Mouse (Mus musculus): Measurements from ENCODE around the gene Polr2j.
"Not testable (repeated sequence)": the region's sequence is repeated elsewhere in the genome, so short reads cannot be mapped to it uniquely, and the experiment has no call there.

The Polr2j gene

DNA sequence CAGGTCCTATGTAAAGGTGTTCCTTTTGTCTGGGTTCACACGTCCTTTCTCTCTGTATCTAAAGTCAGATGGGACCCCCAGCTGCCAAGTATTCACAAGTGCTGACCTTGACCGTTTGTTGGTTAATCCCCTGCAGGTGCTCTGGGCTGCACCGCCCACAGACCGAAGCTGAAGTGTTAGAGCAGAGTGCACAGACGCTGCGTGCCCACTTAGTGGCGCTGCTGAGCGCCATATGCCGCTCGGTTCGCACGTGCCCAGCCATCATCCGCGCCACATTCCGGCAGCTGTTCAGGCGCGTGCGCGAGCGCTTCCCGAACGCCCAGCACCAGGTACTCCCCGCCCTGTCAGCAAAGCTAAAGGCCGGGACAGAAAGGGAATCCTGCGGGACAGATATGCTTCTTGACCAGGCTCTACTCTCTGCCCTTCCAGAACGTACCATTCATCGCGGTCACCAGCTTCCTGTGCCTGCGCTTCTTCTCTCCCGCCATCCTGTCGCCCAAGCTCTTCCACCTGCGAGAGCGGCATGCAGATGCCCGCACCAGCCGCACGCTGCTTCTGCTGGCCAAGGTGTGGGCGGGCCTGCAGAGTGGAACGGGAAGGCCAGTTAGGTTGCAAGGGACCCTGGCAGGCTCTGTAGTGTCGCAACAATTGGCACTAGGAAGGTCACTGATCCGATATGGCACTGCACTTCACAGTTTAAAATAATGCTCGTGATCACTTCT, 14.2 kb upstream of the Polr2j start:
- intact Hi-C loops (cut with DNase I), result loop anchor here (2.0 kb wide), 1 partner anchor 35 kb away; the partner anchor contains the start of genes Alkbh4 and Lrwd1

DNA sequence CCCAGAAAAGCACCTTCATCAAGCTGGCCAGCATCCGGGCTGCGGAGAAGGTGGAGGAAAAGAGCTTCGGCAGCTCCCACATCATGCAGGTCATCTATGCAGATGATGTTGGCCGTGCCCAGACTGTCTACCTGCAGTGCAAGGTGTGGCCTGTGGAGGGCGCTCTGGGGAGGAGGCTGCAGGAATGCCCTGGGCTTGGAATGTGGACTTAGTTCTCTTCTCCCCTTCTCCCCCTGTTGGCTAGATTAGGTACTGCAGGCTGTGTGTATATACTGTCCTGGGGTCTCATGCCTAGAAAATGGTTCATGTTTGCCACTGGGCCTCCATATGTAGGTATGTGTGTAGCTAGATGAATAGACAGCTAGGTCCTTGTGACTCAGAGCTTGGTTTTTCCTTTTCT, 11.9 kb upstream of the Polr2j start:
- intact Hi-C loops (cut with DNase I), result no loop called here

DNA sequence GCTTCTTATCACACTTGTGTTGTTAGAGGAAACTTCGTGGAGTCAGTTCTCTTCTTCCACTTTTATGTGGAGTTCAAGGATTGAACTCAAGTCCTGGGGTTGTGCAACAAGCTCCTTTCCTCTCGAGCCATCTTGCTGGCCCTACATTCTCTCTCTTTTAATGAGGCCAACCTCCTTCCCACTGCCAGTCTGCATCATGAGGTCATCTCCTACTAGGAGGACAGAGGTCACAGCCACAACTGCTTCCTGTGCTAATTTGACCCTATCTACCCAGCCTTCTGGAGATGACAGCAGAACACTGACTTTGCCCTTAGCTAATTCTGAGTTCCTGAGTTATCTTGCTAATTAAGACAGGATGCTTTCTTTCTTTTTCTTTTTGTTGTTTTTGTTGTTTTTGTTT, 7.9 kb upstream of the Polr2j start:
- intact Hi-C loops (cut with DNase I), result no loop called here

DNA sequence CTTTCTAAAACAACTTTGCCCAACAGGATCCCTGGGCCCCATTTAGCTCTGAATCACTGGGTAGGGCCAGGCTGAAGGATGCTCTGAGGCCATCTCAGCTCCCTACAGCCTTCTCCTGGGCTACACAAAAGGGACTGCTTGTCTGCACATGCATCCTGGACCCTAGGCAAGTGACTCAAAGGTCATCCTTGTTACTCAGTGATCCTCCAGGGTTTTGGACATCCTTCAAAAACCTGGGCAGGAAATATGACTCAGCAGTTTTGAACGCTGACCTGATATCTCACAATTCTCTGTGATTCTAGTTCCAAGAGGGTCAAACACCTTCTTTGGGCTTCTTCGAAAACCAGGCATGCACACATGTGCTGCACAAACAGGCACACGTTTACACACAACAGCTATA, 7.4 kb upstream of the Polr2j start:
- intact Hi-C loops (cut with DNase I), result no loop called here

DNA sequence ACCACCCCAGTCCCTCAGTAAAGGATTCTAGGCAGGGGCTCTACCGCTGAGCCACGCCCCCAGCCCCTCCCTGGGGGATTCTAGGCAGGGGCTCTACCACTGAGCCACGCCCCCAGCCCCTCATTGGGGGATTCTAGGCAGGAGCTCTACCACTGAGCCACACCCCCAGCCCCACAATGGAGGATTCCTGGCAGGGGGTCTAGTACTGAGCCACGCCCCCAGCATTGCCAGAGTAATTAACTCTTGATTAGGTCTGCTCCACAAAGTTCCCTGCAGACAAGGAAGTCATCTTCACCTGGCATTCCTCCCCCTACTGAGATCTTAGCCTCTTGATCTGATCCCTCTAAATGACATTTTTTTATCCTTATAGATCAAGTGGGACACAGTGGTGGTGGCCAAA, 2.9 kb upstream of the Polr2j start:
- intact Hi-C loops (cut with DNase I), result not testable (repeated sequence)

DNA sequence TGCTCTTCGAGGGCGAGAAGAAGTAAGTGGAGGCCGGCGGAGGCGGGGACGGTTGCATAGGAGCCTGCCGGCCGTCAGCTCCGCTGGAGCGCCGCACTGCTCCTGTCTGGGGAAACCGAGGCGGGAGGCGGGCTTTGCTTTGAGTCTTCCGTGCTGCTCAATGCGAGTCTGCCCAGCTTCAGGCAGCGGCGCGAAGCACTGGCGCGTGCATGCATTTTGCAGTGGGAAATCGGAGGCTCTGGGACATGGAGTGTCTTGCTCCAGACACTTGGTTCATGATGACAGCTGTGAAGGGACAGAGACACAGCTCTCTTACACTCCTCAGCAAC, 317 bp downstream of the Polr2j start:
- intact Hi-C loops (cut with DNase I), result no loop called here

DNA sequence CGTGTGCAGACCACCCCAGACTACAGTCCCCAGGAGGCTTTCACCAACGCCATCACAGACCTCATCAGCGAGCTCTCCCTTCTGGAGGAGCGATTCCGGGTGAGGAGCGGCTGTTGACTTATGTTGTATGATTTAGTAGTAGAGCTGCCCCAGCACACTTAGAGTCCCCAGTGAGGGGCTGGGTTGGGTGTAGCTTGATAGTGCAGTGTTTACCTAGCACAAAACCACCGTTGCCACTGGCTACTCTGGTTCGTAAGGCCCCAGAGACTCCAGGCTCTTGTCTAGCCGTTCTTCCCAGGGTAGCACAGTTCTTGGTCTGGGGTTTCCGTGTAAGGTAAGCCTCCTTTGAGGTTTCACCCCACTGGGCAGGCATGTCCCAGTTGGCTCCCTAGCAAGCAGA, 5.7 kb downstream of the Polr2j start:
- intact Hi-C loops (cut with DNase I), result no loop called here

DNA sequence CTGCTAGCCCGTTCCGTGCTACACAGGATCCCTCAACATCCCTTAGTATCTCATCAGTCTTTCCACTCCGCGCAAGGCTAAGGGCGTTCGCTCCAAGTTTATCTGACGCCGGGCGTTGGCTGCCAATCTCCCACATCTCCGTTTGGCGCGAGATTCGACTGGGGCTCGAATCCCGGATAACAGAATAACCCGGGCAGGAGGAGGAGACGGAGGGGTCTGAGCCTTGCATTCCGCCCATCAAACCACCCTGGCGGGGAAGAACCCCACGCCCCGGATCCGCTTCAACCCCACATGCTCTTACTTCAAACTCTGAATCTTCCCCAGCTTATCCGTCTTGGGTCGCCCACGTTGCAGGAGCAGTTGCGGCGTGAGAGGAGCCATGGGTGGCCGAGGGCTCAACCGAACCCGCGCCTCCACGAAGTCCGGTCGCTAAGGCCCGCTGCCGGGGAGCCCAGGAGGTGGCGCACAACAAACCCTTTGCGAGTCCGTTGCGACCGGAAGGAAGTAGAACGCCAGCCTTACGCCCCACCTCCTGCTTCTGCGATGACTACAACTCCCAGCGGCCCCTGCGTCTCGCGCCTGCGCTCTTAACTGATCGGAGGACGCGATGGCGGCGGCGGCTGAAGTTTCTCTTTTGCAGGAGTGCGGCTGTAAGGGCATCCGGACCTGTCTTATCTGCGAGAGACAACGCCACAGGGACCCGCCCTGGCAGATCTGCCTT, 19.3 kb downstream of the Polr2j start, which contains the start of the genes Lrwd1 and Alkbh4:
TSS of gene Lrwd1 (minus strand) at position 504 of the 721 bp plus-strand sequence.
TSS of gene Alkbh4 (plus strand) at position 576 of the 721 bp plus-strand sequence.
- intact Hi-C loops (cut with DNase I), result loop anchor here (2.0 to 5.0 kb wide), 2 partner anchors 33 to 52 kb away; no protein-coding TSS in a partner anchor

DNA sequence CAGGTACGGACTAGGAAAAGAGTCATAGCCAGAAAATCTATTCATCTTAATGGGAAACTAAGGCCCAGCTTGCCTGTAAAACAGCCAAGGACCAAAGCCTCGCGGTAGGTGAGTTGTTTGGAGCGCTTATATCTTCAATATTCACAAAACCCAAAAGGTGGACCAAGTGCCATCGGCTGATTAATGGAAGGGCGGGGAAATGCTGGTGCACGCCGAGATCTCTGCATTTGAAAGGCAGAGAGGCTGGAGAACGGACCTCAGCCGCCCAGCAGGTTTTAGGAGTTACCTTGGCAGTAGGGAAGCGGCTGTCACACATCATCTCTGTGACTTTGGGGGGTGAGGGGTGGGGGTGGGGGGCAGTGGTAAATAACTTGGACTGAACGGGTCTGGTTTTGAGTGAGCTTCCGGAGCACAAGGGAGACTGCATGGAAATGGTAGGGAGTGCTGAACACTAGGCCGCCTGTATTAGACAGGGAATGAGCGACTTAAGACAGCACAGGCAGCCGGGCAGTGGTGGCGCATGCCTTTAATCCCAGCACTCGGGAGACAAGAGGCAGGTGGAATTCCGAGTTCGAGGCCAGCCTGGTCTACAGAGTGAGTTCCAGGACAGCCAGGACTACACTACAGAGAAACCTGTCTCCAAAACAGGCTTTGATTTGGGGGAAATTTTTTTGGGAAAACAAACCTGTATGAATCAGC, 20.0 kb downstream of the Polr2j start:
- intact Hi-C loops (cut with DNase I), result loop anchor here (2.0 to 5.0 kb wide), 2 partner anchors 34 to 51 kb away; no protein-coding TSS in a partner anchor

DNA sequence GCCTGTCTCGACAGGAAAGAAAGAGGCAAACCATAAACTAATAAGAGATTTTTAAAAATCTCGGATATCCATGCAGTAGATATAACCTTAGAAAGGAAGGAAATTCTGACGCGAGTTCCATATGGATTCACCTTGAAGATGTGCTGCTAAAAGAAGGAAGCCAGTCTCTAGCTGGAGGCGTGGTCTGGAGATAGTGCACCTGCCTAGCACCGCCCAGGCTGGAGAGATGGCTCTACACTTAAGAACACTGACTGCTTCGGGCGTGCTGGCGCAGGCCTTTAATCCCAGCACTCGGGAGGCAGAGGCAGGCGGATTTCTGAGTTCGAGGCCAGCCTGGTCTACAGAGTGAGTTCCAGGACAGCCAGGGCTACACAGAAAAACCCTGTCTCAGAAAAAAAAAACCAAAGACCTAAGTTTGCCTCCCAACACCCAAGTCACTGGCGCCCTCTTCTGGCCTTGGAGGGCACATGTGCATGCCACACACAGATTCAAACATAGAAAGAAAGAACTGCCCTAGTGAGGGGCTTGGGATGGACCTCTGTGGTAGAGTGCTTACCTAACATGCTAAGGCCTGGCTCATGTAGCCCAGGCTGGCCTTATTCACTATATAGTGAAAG, 21.3 kb downstream of the Polr2j start:
- intact Hi-C loops (cut with DNase I), result loop anchor here (2.0 to 5.0 kb wide), 2 partner anchors 35 to 50 kb away; no protein-coding TSS in a partner anchor

DNA sequence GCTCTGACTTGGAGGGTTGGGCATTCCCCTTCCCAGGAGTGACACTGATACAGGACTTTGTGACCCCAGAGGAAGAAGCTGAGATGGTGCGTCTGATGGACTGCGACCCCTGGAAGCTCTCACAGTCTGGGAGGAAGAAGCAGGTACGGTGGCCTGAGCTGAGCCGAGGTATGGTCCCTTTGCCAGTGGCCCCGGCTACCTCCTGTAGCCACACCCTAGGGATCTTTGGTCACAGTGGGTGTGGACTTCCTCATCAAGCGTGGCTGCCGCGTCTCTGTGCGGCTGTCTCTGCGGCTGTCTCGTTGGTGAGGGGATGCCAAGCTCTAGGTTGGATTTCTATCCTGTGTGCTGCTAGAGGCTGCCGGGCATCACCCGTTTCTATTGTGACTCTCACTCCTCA, 23.0 kb downstream of the Polr2j start:
- intact Hi-C loops (cut with DNase I), result loop anchor here (5.0 kb wide), 1 partner anchor 48 kb away; no protein-coding TSS in a partner anchor

DNA sequence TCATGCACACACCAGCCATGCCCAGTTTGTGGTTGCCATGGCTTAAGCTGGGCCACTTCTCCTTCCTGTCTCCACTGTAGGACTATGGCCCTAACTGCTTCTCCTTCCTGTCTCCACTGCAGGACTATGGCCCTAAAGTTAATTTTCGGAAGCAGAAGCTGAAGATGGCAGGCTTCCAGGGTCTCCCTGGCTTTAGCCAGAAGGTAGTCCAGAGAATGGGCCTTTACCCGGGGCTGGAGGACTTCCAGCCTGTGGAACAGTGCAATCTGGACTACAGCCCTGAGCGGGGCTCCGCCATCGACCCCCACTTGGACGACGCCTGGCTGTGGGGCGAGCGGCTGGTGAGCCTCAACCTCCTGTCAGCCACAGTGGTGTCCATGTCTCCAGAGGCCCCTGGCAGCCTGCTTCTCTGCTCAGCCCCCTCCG, 23.6 kb downstream of the Polr2j start:
- intact Hi-C loops (cut with DNase I), result no loop called here

DNA sequence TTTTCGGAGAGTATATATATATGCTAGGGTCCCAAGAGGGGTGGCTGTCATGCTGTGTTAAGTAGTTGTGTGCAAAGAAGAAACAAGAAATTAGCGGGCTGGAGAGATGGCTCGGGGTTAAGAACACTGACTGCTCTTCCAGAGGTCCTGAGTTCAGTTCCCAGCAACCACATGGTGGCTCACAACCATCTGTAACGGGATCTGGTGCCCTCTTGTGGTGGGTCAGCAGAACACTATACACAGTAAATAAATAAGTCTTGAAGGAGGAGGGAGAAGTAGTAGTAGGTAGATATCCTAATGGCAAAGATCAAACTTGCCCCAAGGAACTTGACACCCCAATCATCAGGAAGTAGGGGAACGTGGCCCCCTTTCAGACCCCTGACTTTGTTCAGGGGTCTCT, 26.3 kb downstream of the Polr2j start:
- intact Hi-C loops (cut with DNase I), result no loop called here

DNA sequence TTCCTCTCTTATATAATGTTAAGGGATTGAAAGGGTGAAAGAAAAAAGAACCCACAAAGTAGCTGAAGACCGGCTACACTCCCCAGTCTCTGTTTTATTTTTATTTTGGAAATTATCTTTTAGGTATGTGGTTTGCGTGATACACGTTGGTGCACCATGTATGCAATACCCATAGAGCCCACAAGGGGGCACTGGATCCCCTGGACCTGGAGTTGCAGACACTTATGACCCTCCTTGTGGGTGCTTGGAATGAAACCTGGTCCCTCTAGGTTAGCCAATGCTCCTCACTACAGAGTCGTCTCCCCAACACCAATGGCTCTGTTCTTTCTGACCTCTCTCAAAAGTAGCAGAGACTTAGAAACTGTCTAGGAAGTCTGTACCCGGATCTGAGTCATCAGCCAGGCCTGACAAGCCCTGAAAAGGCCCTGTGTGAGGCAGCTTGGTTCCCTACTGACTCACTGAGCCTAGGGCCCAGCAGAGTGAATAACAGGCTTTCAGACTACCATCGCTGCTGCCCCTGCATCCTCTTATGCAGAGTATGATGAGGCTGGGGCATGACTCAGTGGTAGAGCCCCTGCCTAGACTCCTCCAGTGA, 26.8 kb downstream of the Polr2j start:
- intact Hi-C loops (cut with DNase I), result no loop called here

DNA sequence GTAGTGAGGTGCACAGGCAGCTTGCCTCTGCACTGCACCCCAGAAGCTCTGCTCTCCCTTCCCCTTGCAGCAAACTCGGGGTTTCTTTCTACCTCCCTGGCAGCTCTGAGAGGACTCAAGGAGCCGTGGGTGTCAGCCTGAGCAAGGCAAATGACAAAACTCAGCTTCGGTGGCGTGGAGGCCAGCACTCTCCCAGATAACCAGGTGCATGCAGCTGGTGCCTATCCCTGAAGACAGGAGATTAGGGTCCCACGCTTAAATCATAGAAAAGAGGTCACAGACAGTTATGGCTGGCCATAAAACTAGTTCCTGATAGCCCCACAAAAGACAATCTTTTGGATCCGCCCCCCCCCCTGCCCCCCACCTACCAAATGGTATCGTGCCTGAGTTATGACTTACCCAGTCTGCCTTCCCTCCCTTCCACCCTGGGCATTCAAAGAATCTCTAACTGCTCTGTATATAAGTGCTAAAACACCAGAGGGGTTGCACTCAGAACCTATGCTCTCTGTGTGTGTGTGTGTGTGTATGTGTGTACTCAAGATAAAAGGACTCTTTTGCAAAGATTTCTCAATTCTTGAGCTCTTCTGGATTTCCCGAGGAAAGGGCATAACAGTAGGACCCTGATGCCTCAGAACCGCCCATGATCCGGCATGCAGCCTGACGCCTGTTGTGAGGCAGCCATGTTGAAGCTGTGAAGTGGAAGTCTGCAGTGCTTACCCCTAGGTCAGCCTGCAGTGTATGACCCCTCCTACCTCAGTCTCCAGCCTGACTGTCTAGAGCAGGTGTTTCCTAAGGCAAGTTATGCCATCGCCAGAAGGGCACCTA, 28.4 kb downstream of the Polr2j start:
- intact Hi-C loops (cut with DNase I), result no loop called here

DNA sequence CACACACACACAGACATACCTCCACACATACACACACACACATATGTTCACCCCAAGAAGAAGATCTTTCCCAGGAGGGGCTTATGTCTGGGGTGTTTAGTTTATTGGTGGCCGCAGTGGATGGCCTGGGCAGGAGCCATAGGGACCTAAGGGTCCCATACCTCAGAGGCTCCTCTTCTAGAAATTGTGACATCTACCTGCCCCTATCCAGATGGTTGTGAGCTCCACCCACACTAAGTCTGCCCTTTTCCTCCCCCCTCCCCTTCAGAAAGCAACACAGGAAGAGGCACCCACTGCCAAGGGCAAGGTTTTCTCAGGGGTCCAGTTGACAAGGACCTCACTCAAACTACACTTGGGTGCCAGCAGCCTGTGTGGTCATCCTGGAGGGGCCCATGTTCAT, 30.5 kb downstream of the Polr2j start:
- intact Hi-C loops (cut with DNase I), result no loop called here

DNA sequence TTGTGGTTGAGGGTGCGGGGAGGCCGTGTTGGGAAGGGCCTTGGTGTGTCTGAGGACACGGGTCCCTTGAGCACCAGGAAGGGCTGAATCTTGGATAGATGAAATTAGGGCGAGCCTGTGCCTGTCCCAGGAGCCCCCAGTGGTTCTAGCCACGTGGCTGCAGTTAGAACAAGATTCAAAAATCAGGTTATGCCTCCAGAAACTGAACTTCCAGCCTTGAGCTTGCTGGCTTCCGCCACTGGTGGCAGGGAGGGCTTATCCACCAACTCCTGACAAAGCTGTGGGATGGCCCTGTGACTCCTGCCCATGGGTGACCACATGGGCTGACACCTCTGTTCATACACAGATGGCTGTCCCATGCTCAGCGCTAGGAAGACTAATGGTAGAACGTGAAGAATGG, 31.3 kb downstream of the Polr2j start:
- intact Hi-C loops (cut with DNase I), result no loop called here

DNA sequence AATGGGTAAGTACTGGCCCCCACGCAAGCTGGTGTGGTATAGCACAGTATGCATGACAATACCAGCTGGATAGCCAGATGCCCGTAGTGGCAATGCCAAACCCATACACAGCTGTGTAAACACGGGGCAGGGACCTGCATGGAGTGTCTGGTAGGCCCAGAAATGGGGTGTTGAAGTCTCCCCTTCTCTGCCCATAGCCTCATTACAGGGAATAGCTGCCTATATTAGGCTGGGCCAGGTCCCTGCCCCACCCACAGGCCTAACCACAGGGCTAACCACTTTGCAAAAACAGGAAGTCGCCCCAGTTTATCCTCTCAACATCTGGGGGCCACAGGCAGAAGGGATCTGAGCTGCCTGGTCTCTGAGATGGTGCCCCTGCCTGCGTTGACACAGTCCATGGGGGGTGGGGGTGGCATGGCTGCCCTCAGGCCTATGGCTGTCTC, 32.7 kb downstream of the Polr2j start:
- intact Hi-C loops (cut with DNase I), result not testable (repeated sequence)

DNA sequence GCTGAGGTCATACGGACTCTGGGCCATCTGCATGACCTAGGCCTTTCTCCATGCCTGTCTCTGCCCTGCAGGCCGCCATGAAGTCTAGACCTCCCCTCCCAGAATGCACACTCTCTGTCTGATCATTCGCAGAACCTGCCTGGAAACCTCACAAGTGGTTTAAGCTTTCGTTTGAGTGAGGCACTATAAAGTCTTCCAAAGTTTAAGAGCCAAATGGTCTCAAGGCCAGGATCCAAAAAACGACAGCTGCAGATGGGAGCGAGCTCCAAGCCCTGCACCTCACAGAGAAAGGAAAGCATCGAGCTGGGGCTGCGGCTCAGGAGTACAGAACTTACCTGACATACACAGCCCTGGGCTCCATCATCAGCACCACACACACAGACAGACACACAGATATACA, 35.9 kb downstream of the Polr2j start:
- intact Hi-C loops (cut with DNase I), result no loop called here

DNA sequence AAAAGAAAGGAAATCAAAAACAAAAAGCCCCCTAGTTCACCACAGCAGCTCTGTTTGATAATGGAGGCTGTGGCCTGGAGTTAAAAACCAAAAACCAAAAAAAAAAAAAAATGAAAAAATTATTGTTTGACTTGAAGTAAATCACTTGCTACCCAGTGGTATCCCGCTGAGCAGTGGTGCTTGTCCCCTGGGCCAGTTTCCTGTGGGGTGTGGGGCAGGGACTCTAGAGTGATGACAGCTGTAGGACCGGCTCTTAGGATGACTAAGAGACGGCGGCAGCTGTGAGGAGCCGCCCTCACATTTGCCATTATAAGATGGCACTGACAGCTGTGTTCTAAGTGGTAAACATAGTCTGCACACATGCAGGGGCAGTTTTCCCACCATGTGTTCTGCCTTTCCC, 39.0 kb downstream of the Polr2j start:
- intact Hi-C loops (cut with DNase I), result no loop called here
